18 mouse cellular contexts compared by ENCODE assay signal in genomic region chr2:49405954-49406353, GRCm38 (mm10).
"Had no signal": no experiment of that assay in that cellular context is flagged by ENCODE, and none has a peak within 500 bp of the region (broad histone marks: within the 10 kb centered on the region; RNA-seq: fewer than 3 reads in every experiment).

No protein-coding gene starts in this region.

- H3K27me3 ChIP-seq: liver, embryonic 13.5 days; midbrain, embryonic 12.5 days; neural tube, embryonic 12.5 days; neural tube, embryonic 15.5 days; stomach, embryonic 15.5 days had no signal

- H3K9me3 ChIP-seq: liver, embryonic 13.5 days; midbrain, embryonic 12.5 days; neural tube, embryonic 12.5 days; neural tube, embryonic 15.5 days; stomach, embryonic 15.5 days had no signal

- H3K4me3 ChIP-seq: layer of hippocampus, adult 2 months; left cerebral cortex, adult 2 months; liver, embryonic 13.5 days; midbrain, embryonic 12.5 days; neural tube, embryonic 12.5 days; neural tube, embryonic 15.5 days; stomach, embryonic 15.5 days had no signal

- H3K36me3 ChIP-seq: liver, embryonic 13.5 days; midbrain, embryonic 12.5 days; neural tube, embryonic 12.5 days; neural tube, embryonic 15.5 days; stomach, embryonic 15.5 days had no signal

- H3K4me2 ChIP-seq: liver, embryonic 13.5 days; midbrain, embryonic 12.5 days; neural tube, embryonic 12.5 days; neural tube, embryonic 15.5 days; stomach, embryonic 15.5 days had no signal

- H3K9ac ChIP-seq: liver, embryonic 13.5 days; midbrain, embryonic 12.5 days; neural tube, embryonic 12.5 days; neural tube, embryonic 15.5 days; stomach, embryonic 15.5 days had no signal

- H3K27ac ChIP-seq: kidney, postnatal 0 days; layer of hippocampus, adult 2 months; left cerebral cortex, adult 2 months; liver, embryonic 13.5 days; midbrain, embryonic 12.5 days; neural tube, embryonic 12.5 days; neural tube, embryonic 15.5 days; stomach, embryonic 15.5 days had no signal

- DNase-seq: kidney, adult 2 months; kidney, postnatal 25 days; layer of hippocampus, adult 9-11 months; liver, embryonic 13.5 days; lung, adult 2 months; lung, postnatal 14 days; lung, postnatal 4 days; right cerebral cortex, adult 18-20 months; right cerebral cortex, postnatal 25 days; spleen, adult 18-20 months; thymus, postnatal 25 days had no signal

- H3K4me1 ChIP-seq: liver, embryonic 13.5 days; midbrain, embryonic 12.5 days; neural tube, embryonic 12.5 days; neural tube, embryonic 15.5 days; stomach, embryonic 15.5 days had no signal
